Mouse (Mus musculus): ENCODE measurements around the gene Tgfbr3.

Gene Tgfbr3

DNA sequence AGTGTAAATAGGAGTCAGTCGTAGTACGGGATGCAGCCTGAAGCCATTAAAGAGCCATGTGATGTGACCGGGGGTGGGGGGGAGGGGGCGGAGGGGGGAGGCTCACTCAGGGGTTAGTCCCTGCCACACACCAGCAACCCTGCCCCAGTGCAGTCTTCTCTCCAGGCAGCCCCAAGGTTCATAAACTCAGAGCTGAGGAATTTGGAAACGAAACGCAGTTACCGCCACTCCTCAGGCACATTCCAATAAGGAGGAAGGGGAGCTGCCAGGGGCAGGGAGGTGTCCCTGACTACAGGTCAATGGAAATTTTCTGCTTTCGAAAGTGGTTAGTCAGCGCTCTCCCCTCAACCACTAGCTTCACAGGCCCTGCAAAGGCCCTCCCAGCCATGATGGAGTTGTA is 132.0 kb downstream of the Tgfbr3 start:
- Histone ChIP-seq H3K27me3 (ENCODE audit: control insufficient read depth, insufficient read depth, low read length, poor library complexity, severe bottlenecking) (no peaks in the 10 kb centered on the region), H3K36me3 (ENCODE audit: control insufficient read depth, insufficient read depth, low read length, poor library complexity, severe bottlenecking) (no peaks in the 10 kb centered on the region)
- no peak for DNase-seq (ENCODE audit: low read depth, low spot score)

DNA sequence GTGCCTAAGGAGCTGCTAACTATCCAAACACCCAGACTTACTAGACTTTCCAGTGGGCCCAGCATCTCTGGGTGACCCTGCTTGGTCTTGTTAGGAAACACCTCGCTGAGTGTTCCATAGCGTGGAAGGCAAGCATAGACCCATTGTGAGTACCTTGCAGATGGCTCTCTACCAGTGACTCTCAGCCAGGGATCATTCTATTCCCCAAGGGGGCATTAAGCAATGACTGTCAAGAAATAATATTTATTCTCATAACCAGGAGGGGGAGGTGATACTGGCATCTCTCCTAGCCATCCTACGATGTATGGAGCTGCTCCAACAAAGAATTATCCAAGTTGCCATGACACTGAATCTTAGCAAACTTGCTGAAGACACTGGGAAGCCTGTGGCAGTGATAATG is 133.3 kb downstream of the Tgfbr3 start:
- Histone ChIP-seq H3K27me3 (ENCODE audit: control insufficient read depth, insufficient read depth, low read length, poor library complexity, severe bottlenecking) (no peaks in the 10 kb centered on the region), H3K36me3 (ENCODE audit: control insufficient read depth, insufficient read depth, low read length, poor library complexity, severe bottlenecking) (no peaks in the 10 kb centered on the region)
- DNase-seq (ENCODE audit: low read depth, low spot score), result no peak

DNA sequence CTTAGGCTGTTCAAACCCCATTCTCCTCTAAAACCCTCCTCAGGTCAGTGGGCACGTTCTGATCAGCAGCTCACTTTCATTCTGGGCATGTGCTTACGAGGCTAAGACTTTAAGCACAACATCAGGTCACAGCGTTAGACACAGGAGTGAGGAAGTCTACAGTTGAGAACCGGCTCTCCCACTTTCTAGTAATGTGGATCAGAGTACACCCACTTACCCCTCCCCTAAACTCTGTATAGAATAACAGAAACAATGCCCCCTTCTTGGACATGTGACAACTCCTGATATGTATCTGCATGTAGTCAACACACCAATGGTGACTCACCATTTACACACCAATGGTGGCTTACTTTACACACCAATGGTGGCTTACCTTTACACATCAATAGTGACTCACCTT is 136.4 kb downstream of the Tgfbr3 start:
- Histone ChIP-seq H3K27me3 (ENCODE audit: control insufficient read depth, insufficient read depth, low read length, poor library complexity, severe bottlenecking) (no peaks in the 10 kb centered on the region), H3K36me3 (ENCODE audit: control insufficient read depth, insufficient read depth, low read length, poor library complexity, severe bottlenecking) (no peaks in the 10 kb centered on the region)
- DNase-seq (ENCODE audit: low read depth, low spot score), result no peak

DNA sequence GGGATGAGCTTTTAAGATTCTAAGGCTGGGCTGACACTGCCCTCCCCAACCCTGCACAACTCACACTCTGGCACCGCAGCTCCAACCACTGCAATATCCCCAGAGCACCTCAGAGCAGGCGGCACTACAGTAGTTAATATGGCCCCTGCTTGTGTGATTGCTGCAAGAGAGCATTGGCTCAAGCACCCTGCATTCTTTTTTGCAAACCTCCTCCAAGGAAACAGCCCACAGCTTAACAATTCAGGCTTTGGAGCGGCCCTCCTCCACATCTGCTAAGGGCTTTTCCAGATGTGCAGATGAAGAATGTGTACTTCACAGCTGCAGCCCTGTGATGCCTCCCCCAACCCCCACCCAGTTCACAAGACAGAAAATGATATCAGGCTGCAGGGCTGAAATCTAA is 138.1 kb downstream of the Tgfbr3 start:
- no peak for DNase-seq (ENCODE audit: low read depth, low spot score)
- H3K36me3 ChIP-seq (ENCODE audit: control insufficient read depth, insufficient read depth, low read length, poor library complexity, severe bottlenecking), result no peaks in the 10 kb centered on the region
- no peaks in the 10 kb centered on the region for H3K27me3 ChIP-seq (ENCODE audit: control insufficient read depth, insufficient read depth, low read length, poor library complexity, severe bottlenecking)

DNA sequence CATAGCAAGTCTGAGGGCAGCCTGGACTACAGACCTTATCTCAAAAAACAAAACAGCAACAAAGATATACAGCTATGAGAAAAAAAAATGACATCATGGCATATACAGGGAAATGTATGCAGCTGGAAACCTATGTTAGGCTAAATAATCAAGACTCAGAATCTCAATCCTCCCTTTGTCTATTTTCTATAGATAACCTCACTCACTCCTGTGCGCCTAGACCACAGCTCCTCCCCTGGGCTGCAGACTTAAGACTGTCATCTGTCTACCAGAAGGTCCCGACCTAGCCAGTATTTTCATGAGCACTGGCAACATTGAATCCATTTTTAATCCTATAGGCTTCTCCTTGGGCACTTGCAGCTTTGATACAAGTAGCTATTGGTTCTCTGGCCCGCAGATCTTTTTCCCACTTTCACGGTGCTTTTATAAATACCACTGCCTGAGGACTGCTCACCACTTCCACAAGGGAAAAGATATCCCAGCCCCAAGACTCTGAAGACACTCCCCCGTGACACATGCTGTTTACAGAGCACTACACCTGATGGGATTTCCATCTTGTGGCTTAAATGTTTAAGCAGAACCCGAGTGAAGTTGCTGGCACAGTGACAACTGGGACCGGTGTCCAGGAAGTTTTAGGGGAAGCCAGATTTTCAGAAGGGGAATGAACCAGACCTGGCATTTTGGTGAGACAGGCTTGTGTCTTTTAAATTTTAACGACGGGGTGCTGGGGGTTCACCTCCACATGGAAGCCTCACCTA is 138.7 kb downstream of the Tgfbr3 start:
- DNase-seq (ENCODE audit: low read depth, low spot score), result no peak
- no peaks in the 10 kb centered on the region for H3K27me3 ChIP-seq (ENCODE audit: control insufficient read depth, insufficient read depth, low read length, poor library complexity, severe bottlenecking)
- H3K36me3 ChIP-seq (ENCODE audit: control insufficient read depth, insufficient read depth, low read length, poor library complexity, severe bottlenecking), result no peaks in the 10 kb centered on the region

DNA sequence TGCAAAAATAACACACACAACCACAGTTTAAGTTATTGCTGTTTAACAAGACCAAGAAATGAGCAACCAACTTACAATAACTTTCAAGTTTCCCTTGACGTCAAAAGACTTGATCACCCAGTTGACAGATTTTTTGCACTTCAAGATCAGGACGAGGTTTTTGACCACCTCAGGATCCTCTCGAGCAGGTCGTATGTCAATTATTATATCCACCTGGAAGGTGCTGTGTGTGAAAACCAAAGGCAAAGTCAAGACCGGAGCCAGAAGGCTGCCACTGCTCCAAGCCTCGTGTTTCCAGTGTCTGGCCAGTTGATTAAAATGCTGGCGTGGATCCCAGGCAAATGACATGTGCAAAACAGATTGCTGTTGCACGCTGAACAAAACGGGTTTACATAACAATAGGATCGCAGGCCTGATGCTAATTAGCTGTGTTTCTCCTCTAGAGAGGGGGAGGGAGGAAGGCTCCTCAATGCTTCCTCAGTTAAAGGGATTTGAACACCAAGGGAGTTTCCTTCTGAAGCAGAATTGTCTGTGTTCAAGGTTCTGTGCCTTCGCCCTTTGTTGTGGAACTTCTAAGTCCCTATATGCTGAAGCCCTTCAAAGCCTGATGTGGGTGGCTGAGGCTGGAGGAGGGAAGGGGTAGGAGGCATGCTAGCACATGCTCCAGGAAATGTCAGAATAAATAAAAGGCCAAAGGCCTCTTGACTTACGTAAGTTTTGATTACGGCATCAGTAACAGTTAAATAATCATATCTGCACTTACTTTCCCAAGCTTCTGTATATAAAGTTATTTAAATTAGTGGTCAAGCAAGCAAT is 141.3 kb downstream of the Tgfbr3 start:
- no peaks in the 10 kb centered on the region for H3K36me3 ChIP-seq (ENCODE audit: control insufficient read depth, insufficient read depth, low read length, poor library complexity, severe bottlenecking)
- no peaks in the 10 kb centered on the region for H3K27me3 ChIP-seq (ENCODE audit: control insufficient read depth, insufficient read depth, low read length, poor library complexity, severe bottlenecking)
- no peak for DNase-seq (ENCODE audit: low read depth, low spot score)

DNA sequence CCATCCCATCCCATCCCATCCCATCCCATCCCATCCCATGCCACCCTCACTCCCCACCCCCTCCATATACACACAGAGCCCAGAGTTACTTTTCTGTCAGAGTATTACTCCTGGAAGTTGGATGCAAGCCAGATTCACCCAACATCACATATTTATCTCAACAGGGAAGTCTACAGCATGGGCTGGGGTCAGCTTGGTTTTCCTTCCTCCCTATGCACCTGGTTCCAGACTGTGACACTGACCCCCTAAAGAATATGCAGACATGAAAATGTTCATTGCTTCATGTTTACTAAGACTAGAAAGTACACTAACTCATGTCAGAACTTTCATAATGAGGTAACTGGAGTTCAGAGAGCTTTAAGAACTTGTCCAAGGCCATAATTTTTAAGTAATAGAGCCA is 142.0 kb downstream of the Tgfbr3 start:
- Histone ChIP-seq H3K27me3 (ENCODE audit: control insufficient read depth, insufficient read depth, low read length, poor library complexity, severe bottlenecking) (no peaks in the 10 kb centered on the region), H3K36me3 (ENCODE audit: control insufficient read depth, insufficient read depth, low read length, poor library complexity, severe bottlenecking) (no peaks in the 10 kb centered on the region)
- no peak for DNase-seq (ENCODE audit: low read depth, low spot score)

DNA sequence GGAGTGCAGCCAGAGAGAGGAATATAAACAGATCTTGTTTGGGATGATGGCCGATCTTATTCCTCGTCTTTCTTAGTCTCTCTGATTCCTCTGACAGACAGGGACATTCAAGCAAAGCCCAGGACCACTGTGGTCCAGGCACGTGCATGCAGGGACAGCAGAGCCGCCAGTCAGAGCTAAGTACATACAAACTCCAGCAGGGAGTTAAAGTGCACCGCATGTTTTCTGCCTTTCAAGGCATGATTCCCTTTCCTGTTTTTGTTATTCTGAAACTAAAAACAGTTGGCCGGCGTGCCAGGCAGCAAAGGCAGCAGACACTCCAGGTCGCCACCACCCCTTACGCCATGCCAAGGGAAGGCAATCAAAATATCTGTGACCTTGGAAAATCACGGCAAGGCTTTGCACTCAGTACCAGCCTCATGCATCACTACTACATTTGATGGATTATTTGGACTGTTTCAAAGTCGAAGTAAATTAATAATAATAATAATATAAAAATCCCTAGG is 143.3 kb downstream of the Tgfbr3 start:
- DNase-seq (ENCODE audit: low read depth, low spot score), result no peak
- H3K27me3 ChIP-seq (ENCODE audit: control insufficient read depth, insufficient read depth, low read length, poor library complexity, severe bottlenecking), result no peaks in the 10 kb centered on the region
- H3K36me3 ChIP-seq (ENCODE audit: control insufficient read depth, insufficient read depth, low read length, poor library complexity, severe bottlenecking), result no peaks in the 10 kb centered on the region

DNA sequence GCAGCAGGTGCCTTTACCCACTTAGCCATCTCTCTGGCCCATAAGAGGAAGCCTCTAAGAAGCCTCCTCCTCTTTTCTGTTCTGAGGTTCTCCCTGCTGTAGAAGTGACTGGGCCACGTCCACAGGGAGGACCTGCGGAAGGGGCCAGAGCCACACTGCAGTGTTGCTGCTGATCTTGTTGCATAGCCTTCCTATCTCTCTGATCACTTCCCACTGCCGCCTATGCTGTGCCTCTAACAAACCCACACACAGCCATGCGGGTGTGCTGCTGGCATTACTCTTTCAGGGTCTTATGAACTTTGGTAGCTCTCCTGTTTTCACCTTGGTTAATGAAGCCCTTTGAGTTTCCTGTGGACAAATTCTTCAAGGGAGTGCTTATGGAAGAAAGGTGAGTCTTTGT is 144.3 kb downstream of the Tgfbr3 start:
- no peak for DNase-seq (ENCODE audit: low read depth, low spot score)
- no peaks in the 10 kb centered on the region for H3K36me3 ChIP-seq (ENCODE audit: control insufficient read depth, insufficient read depth, low read length, poor library complexity, severe bottlenecking)
- no peaks in the 10 kb centered on the region for H3K27me3 ChIP-seq (ENCODE audit: control insufficient read depth, insufficient read depth, low read length, poor library complexity, severe bottlenecking)

DNA sequence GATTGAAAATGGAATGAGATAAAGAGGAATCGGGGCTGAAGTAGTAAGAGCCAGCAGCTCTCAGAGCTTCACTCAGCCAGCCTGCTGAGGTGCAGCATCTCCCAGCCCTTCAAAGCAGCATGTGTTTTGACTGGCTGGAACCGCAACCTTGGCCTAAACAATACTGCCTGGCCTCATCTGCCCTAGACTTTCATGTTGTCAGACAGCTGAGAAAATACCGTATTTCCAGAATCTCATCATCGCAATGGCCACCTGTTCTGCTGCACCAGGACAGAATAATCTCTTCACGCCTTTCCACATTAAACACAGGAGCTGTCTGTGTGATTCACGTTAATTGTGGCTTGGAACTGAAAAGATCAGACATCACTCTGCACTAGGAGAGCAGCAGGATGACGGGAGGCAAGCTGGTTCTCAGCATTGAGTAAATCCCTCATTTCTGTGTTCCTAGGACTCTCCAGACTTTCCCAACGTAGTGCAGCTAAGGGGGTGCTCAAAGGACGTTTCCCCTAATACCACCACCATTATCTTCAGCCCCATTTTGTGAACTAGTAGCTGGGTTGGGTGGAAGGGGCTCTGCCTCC is 145.1 kb downstream of the Tgfbr3 start:
- Histone ChIP-seq H3K27me3 (ENCODE audit: control insufficient read depth, insufficient read depth, low read length, poor library complexity, severe bottlenecking) (no peaks in the 10 kb centered on the region), H3K36me3 (ENCODE audit: control insufficient read depth, insufficient read depth, low read length, poor library complexity, severe bottlenecking) (no peaks in the 10 kb centered on the region)
- no peak for DNase-seq (ENCODE audit: low read depth, low spot score)

DNA sequence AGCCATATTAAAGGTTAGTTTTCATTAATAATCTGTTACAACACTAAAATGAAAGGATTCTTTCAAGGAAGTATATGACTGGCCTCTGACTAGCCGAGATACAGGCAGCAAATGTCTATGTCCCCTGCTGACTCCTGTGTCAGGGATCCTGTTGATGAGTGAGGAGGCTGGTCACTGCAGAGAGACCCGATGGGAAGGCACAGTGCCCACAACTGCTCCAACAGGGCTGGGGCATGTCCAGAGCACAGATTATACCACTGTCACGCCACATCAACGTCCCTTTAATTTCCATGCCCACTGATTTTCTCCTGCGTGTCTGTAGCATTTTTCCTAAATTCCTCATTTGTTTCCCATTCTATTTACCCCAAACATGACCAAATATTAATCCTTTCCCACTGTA is 146.0 kb downstream of the Tgfbr3 start:
- DNase-seq (ENCODE audit: low read depth, low spot score), result no peak
- Histone ChIP-seq H3K36me3 (ENCODE audit: control insufficient read depth, insufficient read depth, low read length, poor library complexity, severe bottlenecking) (no peaks in the 10 kb centered on the region), H3K27me3 (ENCODE audit: control insufficient read depth, insufficient read depth, low read length, poor library complexity, severe bottlenecking) (no peaks in the 10 kb centered on the region)

DNA sequence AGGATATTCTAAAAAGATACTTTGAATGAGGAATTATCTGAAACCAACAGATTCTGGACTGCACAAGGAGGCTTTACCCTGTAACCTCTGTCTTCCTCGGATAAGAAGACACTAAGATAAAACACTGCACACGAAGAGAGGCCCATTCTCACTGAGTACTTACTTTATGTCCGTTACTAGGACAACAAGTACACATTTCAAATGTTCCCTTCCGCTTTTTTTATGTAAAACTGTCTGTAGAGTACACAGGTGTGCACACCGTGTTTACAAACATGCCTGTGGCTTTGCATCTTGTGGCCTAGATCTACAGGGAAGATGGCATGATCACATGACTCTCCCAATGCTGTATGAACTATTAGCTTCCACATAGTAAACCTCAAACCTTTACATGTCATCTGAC is 146.6 kb downstream of the Tgfbr3 start:
- no peaks in the 10 kb centered on the region for H3K36me3 ChIP-seq (ENCODE audit: control insufficient read depth, insufficient read depth, low read length, poor library complexity, severe bottlenecking)
- no peak for DNase-seq (ENCODE audit: low read depth, low spot score)
- H3K27me3 ChIP-seq (ENCODE audit: control insufficient read depth, insufficient read depth, low read length, poor library complexity, severe bottlenecking), result no peaks in the 10 kb centered on the region

DNA sequence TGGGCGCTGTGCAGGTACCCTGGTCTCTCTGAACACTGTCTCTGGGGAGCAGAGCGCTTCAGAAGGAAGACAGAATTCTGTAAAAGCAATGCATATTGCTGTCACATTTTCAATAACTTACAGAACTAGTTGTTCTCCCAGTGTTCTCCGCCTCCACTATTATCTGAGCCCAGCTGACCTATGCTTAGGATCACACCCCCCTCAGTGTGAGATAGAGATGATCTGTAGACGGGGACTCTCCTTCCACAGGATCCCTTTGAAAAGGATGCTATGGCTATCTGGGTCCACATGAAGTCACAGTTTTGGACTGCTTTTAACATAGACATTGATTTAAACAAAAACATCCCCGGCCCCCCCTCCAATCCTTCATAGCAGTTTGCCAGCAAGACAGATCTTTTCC is 148.1 kb downstream of the Tgfbr3 start:
- Histone ChIP-seq H3K36me3 (ENCODE audit: control insufficient read depth, insufficient read depth, low read length, poor library complexity, severe bottlenecking) (no peaks in the 10 kb centered on the region), H3K27me3 (ENCODE audit: control insufficient read depth, insufficient read depth, low read length, poor library complexity, severe bottlenecking) (no peaks in the 10 kb centered on the region)
- no peak for DNase-seq (ENCODE audit: low read depth, low spot score)

DNA sequence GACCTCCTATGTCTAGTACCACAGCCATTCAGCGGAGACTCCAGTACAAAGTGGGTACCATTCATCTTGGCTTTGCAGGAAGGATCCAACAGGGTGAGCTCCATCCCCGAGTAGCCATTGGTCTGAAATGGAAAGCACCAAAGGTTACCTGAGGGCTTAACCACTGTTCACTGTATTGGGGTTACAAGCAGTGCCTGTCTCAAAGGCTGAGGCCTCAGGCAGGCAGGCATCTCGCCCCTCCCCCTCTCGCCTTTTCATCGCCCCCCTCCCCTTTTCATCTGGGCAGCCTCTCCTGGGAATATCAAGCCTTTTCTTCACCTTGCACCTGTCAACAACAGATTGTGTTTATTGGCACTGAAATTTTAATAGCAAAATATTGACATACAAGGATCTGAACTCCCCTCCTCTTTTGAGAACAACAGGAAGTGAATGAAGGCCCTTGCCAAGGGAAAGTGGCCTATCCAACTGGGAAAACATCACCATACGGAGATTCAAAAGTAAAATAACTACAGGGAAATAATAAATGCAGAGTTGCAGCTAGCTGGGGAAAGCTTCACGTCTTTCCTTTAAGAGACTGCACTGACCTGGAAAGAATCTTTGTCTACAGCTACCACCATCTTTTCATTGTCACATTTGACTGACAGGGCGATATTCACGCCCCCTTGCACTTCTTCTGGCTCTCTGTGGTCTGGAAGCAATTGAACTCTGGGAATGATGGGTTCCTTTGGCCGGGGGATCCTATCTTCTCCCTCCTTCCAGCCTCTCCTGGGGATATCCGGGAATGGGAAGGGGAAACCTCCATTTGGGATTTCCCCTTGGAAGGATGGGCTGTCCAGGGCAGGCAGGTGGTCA is 149.4 kb downstream of the Tgfbr3 start:
- Histone ChIP-seq H3K27me3 (ENCODE audit: control insufficient read depth, insufficient read depth, low read length, poor library complexity, severe bottlenecking) (no peaks in the 10 kb centered on the region), H3K36me3 (ENCODE audit: control insufficient read depth, insufficient read depth, low read length, poor library complexity, severe bottlenecking) (no peaks in the 10 kb centered on the region)
- no peak for DNase-seq (ENCODE audit: low read depth, low spot score)
